Mouse (Mus musculus) cerebellum, postnatal 25 days (tissue): ENCODE results near the gene Utp11.

Experiments
- DNase-seq, 2 experiments: peaks; one replicate each; pipeline ENCODE4 v3.0.0; 2021; ENCODE audit warnings: mixed read lengths in 2 of 2

Gene Utp11

GRCm38 (mm10) chr4:124670232-124670631 is 23.2 kb downstream of the Utp11 start:
- DNase-seq = peak in 1 of 2 experiments; percentile 14

GRCm38 (mm10) chr4:124668078-124668477 is 25.3 kb downstream of the Utp11 start:
- DNase-seq = no peak

GRCm38 (mm10) chr4:124667476-124668033 is 25.8 kb downstream of the Utp11 start:
- no peak for DNase-seq

GRCm38 (mm10) chr4:124664604-124665003 is 28.8 kb downstream of the Utp11 start:
- DNase-seq = no peak

GRCm38 (mm10) chr4:124664185-124664584 is 29.2 kb downstream of the Utp11 start:
- no peak for DNase-seq

- DNase-seq = no peak
Observed at GRCm38 (mm10) chr4:124663034-124663433, 30.4 kb downstream of the Utp11 start.

GRCm38 (mm10) chr4:124660603-124661002 is 32.8 kb downstream of the Utp11 start:
- no peak for DNase-seq

GRCm38 (mm10) chr4:124659251-124660217 is 33.9 kb downstream of the Utp11 start:
- DNase-seq = peak in 1 of 2 experiments; percentile 14

- DNase-seq = peak in 1 of 2 experiments; percentile 14
Observed at GRCm38 (mm10) chr4:124658412-124658851, 35.0 kb downstream of the Utp11 start.

- DNase-seq = peak; percentile 27 to 34
Observed at GRCm38 (mm10) chr4:124657781-124658180, 35.6 kb downstream of the Utp11 start.

- peak; percentile 69 to 84 for DNase-seq
Observed at GRCm38 (mm10) chr4:124656854-124657650, 36.3 kb downstream of the Utp11 start.

- DNase-seq = peak in 1 of 2 experiments; percentile 54
Observed at GRCm38 (mm10) chr4:124656518-124656853, 36.9 kb downstream of the Utp11 start, which contains the start of gene Pou3f1. Gene Pou3f1 (plus strand): TSS chr4:124656807.

- DNase-seq = no peak
Observed at GRCm38 (mm10) chr4:124652886-124653285, 40.5 kb downstream of the Utp11 start.

GRCm38 (mm10) chr4:124647909-124648308 is 45.5 kb downstream of the Utp11 start:
- no peak for DNase-seq

- DNase-seq = no peak
Observed at GRCm38 (mm10) chr4:124646591-124646990, 46.8 kb downstream of the Utp11 start.

- DNase-seq = no peak
Observed at GRCm38 (mm10) chr4:124644974-124645433, 48.4 kb downstream of the Utp11 start.

- no peak for DNase-seq
Observed at GRCm38 (mm10) chr4:124643859-124644258, 49.5 kb downstream of the Utp11 start.

- no peak for DNase-seq
Observed at GRCm38 (mm10) chr4:124639715-124640114, 53.7 kb downstream of the Utp11 start.

GRCm38 (mm10) chr4:124633281-124633680 is 60.1 kb downstream of the Utp11 start:
- DNase-seq = no peak

GRCm38 (mm10) chr4:124632856-124633255 is 60.5 kb downstream of the Utp11 start:
- DNase-seq = no peak

- DNase-seq = no peak
Observed at GRCm38 (mm10) chr4:124631456-124631855, 61.9 kb downstream of the Utp11 start.
